Mouse (Mus musculus) adrenal gland, adult 8-10 months (tissue): ENCODE measurements at regions not wholly inside any gene's neighbourhood (a gene's known extent, or its start where the extent isn't known, plus 50 kb on each side); places are given as distances from the start of the nearest gene placed in this dataset.
"Not testable (repeated sequence)": the region's sequence is repeated elsewhere in the genome, so short reads cannot be mapped to it uniquely, and the experiment has no call there.

Source experiments
- DNase-seq: peaks from one replicate; pipeline ENCODE4 v3.0.0; 2022

GRCm38 (mm10) chr12:23026976-23027375, 753.1 kb downstream of the Gm10330 start:
- DNase-seq: peak; percentile 27

DNA sequence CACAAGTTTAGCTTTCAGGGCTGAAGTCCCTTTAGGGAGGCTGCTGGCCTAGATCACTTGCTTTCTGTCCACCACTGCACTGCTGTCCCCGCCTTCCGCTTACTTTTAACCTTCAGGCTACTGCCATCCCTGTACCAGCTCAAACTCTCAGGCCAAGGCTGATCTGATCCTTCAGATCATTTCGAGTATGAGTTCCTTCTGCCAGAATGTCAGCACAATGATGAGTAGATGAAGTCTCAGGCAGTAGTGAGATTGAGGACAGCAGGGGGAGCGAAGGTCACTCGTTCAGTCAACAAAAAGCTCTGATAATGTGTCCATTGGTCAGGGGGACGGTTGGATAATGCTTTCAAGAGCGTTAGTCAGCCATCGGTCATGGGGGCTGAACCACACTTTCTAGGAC, 756.5 kb downstream of the Gm10330 start:
- DNase-seq: peak; percentile 36

DNA sequence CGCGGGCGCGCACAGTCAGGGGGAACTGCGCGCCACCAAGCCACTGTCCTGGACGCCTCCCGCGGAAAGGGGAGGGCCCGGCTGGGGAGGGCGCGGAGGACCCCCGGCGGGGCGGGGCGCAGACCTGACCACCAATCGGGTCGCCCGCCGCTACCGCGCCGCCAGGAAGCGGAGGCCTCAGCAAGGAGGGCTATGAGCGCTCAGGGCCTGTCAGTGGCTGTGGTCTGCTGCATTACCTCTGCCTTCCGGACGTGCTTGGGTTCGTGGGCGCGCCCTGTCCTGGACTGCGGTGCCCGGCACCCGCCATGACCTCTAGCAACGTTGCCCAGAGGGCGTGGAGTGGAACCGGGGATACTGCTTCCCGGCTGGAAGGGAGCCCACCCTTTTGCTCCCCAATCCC, 769.9 kb downstream of the Gm10330 start:
- peak; percentile 38 for DNase-seq

DNA sequence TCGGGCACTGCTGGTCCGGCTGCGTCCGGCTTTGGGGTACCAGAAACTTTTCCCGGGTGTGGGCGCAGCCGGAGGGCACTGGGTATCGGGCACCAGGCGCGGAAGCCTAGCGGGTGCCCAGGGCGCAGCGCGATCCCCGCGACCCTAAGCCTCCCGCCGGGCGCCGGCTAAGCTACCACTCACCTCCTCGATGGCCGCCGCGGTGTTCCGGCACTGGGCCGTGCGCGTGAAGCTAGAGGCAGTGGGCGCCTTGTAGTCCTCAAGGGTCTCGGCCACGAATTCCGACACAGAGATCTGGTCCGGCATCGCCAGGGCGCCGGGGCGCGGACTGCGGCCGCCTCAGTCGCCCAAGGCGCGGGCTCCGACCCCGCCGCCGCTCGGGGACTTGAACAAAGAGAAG, 770.4 kb downstream of the Gm10330 start:
- not testable (repeated sequence) for DNase-seq
